Mouse (Mus musculus) gastrocnemius, postnatal 25 days (tissue): ENCODE measurements around the gene Pnpla8. TPM values are rescaled to one million over a fixed set of nuclear protein-coding genes. Genes with fewer than 3 reads are reported as not detected.

Source experiments
- DNase-seq: peaks from one replicate; pipeline ENCODE4 v3.0.0; 2022
- microRNA-seq, 2 experiments: library from miRNA; unstranded; fragments of <30 nt; microRNA quantifications; one replicate each; pipeline ENCODE4 v1.2.0; 2021; ENCODE audit warnings: borderline replicate concordance in 2 of 2
- total RNA-seq, 2 experiments: library from RNA; stranded (reverse); gene quantifications; 1 replicate in 1 of 2; 2 replicates in 1 of 2; pipeline ENCODE4 v1.2.3; 2021

The Pnpla8 gene
- total RNA-seq, 2 experiments from 2014 or later = 103 TPM

DNA sequence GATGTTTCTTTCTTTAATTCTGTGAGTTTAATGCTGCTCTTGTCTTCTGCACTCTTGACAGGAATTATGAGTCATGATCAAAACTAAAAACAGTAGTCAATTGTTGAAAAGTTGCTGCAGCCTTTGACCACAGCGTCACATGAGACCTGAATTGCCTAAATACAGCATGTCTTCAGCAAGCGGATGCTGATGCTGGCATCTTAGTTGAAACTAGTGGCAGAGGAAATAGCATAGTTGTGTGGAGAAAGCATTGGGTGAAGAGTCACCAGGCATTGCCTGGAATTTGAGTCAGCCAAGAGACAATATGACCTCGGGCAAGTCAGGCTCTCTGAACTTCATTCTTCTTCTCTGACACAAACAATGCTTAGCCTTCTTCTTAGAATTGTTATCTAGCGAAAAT lies 133.9 kb downstream of the Pnpla8 start:
- DNase-seq = no peak

DNA sequence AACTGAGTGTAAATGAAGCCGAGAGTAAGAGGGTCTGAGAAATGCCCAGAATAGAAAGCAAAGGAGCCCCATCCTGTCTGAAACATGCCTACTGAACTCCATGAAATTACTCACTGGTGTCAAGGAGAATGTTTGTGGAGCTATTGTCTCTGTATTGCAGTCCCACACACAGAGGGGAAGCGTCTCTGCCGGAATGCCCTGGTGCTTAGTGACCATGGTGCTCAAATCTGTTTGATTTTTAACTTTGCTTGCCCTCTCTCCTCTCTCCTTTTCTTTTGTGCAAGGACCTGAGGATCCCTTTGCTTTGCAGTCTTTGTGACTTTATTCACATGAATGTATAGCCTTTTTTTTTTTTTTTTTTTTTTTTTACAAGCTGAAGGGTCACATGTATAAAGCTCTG lies 136.3 kb downstream of the Pnpla8 start:
- DNase-seq = no peak

DNA sequence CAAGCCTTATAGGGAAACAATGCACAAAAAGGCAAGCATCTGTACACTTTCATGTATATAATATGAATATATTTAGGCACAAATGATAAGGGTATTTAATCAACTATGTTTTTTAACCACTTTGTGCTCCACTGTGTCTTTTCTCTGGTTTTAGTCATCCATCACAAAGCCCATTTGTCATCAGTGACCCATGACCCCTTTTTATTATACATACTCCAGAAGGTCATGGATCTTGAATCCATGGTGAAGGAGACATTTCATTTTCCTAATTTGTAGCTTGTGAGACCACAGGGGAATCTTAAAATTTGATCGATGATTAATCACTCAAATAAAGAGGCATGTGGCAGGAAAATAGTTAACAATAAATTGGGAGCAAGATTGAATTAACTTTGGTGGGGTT lies 136.7 kb downstream of the Pnpla8 start:
- DNase-seq = no peak

DNA sequence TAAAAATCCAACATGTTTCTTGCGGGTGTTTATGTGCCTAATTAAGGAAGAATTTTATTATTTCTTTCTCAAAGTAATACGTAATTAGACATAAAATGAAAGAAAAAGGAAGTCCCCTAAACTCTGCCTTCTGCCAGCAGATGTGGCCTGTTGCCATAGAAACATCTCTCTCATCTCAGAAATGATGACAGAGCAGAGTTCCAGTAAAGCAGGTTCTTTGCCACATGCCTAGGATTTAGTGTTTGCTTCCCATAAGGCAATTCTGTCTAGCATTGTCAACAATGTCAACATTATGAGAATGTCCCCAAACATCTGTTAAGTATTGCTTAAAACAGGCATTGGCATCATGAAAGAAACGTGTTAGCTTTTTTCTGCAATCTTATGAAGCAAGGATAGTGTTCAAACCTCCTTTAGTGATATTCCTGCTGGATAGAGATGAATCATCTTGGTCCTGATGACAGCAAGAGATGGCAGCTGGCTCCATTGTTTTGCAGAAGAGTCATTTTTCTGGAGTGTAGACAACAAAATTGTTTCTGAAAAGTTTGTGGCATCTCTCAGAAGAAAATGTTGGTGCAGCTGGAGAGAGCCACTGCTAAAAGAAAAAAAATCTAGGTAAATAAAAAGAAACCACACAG lies 150.0 kb downstream of the Pnpla8 start:
- no peak for DNase-seq

Small RNA genes within 50 kb of the gene (microRNA-seq; reads per million reads assigned to microRNA genes)
- gene Mir5627 = 0 reads per million in 2 experiments

Other genes starting within 250 kb of the Pnpla8 start
- gene Dnajb9, start 11.0 kb upstream of the Pnpla8 start, total RNA-seq = 10 to 100 TPM; 23.2 to 27.3 TPM
- gene Nrcam, start 107.5 kb downstream of the Pnpla8 start, total RNA-seq = 1 to 10 TPM in 1 of 2 experiments, under 1 TPM in 1; 0.74 to 1.5 TPM